Mouse (Mus musculus): Measurements from ENCODE around the gene Retreg1. TPM values are rescaled to one million over a fixed set of nuclear protein-coding genes. Genes with fewer than 3 reads are reported as not detected.
"Not testable (repeated sequence)": the region's sequence is repeated elsewhere in the genome, so short reads cannot be mapped to it uniquely, and the experiment has no call there.

The Retreg1 gene
- total RNA-seq, 2 experiments from 2014 or later: 7.8 to 20.0 TPM

DNA sequence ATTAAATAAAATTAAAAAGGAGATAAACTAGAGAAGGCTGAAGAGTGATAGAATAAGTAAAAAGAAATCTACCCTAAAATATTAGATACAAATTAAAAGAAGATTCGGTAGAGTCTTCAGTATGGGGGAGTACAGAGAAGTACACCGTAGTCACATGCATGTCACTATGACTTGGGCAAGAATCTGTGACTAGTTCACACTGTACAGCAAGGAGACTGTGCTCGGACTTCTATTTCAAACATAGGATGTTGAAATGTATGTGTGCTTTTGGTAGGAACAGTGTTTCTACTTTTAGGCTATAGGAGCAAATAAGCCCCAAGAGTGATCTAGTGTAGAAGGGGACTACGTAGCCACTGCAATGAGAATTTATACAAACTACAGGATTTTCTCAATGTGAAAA, 131.4 kb downstream of the Retreg1 start:
- no peak for ATAC-seq (replicated peaks; ENCODE audit: low FRiP score, poor library complexity, severe bottlenecking)

DNA sequence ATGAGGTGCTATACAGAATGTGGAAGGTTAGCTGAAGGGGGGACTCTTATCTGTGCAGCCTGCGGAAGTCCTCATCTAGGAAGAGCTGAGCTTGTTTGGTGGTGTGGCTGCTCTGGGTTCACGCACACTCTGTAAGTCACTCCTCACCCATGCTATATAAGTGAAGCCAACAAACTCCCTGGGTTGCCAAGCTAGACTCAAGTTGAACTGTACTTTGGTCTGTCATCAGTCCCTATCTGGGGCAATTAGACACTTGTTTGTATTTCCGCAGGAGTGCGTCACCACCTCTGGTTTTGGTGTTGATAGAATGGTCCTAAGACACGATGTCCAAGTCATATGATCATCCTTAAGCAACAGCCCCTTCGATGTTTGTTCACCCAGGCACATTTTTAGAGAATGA, 132.8 kb downstream of the Retreg1 start:
- ATAC-seq (replicated peaks; ENCODE audit: low FRiP score, poor library complexity, severe bottlenecking): no peak

DNA sequence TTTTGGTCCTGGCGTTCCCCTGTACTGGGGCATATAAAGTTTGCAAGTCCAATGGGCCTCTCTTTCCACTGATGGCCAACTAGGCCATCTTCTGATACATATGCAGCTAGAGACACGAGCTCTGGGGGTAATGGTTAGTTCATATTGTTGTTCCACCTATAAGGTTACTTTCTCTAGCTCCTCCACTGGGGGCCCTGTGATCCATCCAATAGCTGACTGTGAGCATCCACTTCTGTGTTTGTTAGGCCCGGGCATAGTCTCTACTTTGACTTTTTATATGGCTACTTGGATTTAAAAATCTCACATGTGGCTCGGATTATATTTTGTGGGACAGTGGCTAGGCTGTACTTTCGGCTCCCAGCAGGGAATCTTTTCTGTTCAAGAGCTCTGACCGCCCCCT, 140.6 kb downstream of the Retreg1 start:
- not testable (repeated sequence) for ATAC-seq (replicated peaks; ENCODE audit: low FRiP score, poor library complexity, severe bottlenecking)

DNA sequence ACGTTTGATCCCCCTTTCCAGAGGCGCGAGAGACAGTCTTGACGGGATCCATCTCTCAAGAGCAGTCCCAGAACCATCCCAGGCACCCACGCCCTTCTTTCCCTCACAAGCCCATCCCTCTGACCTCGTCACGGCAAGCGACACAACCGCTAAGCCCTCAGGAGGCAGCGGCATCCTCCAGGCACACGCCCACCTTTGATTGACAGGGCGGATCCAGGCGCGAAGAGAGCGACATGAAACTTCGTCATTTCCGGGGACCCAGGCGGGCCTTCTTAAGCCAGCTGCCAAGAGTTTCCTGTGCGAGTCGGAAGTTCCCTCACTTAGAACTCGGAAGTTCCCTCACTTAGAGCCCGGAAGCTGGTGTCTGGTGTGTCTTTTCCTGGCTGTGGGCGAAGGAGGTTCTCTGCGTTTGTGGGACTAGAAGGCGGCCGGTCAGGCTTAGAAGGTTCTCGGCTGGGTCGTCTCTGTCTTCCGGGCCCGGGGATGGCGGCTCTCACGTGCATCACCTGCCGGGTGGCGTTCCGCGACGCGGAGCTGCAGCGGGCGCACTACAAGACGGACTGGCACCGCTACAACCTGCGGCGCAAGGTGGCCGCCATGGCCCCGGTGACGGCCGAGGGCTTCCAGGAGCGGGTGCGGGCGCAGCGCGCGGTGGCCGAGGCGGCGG, 141.2 kb downstream of the Retreg1 start, which contains the start of gene Zfp622:
Gene Zfp622, plus strand, starts transcription at position 300 of the 667 bp plus-strand sequence.
- ATAC-seq (replicated peaks; ENCODE audit: low FRiP score, poor library complexity, severe bottlenecking): peak; percentile 99

DNA sequence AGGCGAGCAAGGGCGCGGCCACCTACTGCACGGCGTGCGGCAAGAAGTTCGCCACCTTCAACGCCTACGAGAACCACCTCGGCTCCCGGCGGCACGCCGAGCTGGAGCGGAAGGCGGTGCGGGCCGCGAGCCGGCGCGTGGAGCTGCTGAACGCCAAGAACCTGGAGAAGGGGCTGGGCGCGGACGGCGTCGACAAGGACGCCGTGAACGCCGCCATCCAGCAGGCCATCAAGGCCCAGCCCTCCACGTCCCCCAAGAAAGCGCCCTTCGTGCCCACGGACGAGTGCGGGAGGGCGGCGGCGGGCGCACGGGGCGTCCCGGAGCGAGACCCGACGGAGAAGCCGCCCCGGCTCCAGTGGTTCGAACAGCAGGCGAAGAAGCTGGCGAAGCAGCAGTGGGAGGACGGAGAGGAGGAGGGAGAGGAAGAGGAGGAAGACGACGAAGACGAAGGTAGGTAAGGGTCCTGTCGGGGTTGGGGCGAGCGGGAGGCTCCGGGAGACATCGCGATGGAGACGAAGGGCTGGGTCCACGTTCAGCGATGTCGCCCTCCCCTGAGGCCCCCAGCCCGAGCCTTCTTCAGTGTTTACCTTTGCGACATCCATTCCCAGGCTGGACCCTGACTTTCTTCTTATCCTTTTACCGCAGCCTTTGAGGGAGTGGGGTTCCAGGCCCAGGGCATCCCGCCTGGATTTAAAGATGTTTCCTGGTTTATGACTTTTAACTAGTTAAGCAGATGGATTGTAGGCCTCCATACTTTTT, 141.9 kb downstream of the Retreg1 start:
- ATAC-seq (replicated peaks; ENCODE audit: low FRiP score, poor library complexity, severe bottlenecking): 0 out of 2 replicates have a peak, but pooled peaks have one; percentile 25

DNA sequence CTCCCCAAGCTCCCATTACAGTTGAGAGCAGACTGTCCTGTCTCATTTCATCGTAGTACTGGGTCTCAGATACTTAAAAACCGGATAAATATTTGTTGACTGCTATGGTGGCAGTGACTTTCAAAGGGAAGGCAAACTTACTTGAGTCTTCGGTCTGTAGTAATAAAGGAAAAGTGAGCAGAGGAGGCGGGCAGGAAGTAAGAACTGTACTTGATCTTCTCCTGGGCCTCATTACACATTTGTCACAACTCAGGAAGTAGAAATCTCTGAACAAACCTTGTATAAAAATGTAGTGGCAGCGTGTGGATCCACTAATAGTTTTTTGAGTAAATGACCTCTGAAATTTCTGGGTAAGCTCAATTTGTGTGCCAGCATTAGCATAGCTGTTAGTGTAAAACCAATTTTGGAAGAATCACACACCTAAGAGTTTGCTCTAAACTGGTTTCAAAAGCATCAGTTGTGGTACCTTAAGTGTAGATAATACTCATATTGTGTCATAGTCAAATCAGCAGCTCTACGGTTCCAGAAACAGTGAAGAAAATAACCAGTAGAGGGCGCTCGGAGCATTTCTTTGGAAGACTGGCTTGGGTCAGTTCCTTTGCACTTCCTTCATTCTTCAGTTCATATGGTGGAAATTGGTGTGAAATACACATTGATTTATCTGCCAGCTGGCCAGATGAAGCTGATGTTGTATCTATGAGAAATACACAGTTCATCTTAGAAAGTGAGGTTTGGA, 150.2 kb downstream of the Retreg1 start:
- ATAC-seq (replicated peaks; ENCODE audit: low FRiP score, poor library complexity, severe bottlenecking): peak; percentile 62

DNA sequence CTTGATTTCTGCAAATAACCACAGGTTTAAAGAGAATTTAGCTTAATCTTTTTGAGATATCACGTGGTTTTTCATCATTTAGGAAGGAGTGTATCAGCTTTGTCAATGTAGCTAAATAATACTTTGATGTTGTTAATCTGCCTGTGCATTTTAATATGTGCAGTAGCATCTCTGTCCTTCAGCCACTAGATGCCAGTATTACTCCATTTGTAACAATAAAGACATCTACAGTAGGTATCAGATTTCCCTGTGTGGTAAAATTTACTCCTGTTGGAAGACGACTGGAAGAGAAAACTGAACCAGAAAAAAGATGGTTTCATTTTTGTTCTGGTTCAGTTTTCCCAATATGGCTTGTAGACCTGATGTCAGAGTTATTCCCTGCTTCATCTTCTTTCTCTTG, 152.5 kb downstream of the Retreg1 start:
- ATAC-seq (replicated peaks; ENCODE audit: low FRiP score, poor library complexity, severe bottlenecking): no peak

DNA sequence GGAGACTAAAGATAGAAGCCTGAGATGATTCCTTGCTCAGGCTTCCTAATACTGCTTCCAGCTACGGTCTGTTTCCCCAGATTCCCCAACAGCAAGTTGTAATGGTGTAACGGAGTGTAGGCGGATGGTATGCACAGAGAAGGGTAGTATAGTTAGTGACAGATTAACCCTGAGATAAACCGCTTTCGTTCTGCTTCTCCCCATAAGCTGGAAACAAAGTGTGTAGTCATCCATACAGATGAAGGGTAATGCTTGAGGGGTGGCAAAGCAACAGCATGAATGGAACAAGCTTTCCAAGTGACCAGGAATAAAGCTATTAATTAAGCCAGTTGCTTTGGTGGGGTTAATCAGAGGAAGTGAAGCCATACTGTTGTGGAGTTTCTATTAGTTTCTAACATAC, 156.6 kb downstream of the Retreg1 start:
- not testable (repeated sequence) for ATAC-seq (replicated peaks; ENCODE audit: low FRiP score, poor library complexity, severe bottlenecking)

DNA sequence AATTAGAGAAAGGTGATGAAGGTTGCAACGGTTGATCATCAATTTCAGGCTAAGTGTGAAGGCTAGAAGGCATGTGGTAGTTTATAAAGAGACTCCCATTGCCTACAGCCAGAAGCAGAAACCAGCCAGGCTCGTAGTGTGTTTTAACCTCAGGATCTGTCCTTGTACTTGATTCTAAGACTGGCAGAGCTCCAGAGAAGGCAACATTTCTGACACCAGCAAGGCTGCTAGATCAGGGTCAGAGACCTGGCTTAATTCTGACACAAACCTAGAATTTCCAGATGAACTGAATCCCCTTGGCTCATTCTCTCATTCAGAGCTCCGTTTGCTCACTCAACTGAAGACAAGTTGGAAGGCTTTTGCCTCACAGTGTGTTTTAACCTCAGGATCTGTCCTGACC, 165.6 kb downstream of the Retreg1 start:
- ATAC-seq (replicated peaks; ENCODE audit: low FRiP score, poor library complexity, severe bottlenecking): no peak

DNA sequence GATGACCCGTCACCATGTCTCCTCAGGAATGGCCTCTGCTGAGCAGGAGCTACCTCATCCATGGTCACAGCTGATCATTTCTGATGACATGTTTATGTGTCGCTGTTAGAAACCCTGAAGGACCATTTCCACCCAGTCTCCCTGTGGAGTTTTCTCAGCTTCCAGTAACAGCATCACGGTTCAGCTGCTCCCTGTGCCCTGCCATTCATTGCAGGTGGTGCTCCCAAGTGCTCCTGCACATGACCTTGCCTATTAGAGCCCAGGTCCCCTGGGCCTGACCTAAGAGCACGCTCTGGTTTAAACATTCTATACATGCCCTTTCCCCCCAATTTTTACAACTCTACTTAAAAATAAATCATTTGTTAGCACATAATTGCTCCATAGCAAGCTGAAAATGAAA, 169.9 kb downstream of the Retreg1 start:
- ATAC-seq (replicated peaks; ENCODE audit: low FRiP score, poor library complexity, severe bottlenecking): no peak

DNA sequence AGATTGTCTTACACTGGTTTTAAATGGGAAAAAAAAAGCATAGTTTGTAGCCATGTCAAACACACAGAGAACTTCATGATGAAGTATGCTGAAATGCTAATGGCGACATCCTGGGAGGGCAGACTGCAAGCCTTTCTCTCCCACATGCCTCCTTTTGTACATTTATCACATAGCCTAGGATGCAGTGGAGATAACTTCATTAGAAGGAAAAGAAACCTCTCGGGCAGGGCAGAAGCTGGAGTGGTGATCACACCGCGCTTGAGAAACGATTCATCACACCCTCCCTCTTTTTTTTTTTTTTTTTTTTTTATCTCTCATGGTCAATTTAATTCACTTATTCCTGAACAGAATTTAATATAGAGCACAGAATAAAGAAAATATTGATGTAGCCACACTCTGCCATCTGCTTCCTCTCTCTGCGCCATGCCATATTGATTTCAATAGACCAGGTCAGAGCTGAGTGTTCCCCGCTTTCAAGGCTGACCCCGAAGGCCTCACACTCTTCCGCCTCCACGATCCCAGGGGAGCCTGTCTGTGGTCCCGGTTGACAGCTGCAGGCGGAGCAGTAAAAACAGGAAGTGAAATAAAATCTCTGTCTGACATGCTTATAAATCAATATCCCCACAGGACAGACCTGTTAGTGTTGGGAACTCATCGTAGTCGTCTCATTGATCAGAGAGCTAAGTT, 173.1 kb downstream of the Retreg1 start:
- ATAC-seq (replicated peaks; ENCODE audit: low FRiP score, poor library complexity, severe bottlenecking): no peak

DNA sequence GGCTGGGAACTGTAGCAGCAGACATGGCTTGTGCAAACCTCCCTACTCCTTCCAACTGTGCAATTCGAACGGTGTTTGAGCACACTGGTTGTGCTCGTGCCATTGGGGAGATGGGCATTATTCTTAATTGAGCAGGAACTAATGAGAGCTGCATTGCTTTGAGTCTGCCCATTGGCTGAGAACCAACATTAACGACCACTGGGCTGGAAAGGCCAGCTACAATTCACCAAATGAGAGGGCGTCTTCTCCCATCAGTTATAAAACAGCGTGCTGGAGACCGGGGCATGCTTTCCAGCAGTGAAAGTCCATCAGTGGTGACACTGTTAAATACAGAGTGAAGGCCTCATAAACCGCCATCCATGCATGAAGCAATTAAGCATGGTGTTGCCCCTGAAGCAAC, 178.7 kb downstream of the Retreg1 start:
- ATAC-seq (replicated peaks; ENCODE audit: low FRiP score, poor library complexity, severe bottlenecking): no peak

DNA sequence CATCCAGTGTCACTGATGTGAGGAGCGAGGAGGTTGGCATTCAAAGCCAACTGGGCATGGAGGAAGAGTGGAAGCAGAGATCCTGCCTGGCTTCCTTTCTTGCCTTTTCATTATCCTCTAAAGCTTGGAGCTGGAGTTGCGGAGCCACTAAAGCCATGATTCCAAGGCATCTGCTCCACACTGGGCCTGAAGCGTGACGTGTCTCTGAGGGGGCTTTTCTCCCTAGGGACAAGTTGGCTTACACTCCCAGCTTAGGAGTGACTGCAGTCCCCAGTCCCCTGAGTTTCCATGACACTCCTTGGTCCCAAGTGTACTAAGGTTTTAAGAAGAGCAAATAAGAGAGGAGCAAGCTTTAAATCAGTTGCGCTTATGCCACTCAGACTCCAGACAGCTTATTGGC, 179.7 kb downstream of the Retreg1 start:
- ATAC-seq (replicated peaks; ENCODE audit: low FRiP score, poor library complexity, severe bottlenecking): no peak

Other genes with a start within 250 kb of the Retreg1 start
- 1.7 and 2.1 TPM in 2 replicates for gene Myo10, start 220.7 kb upstream of the Retreg1 start, total RNA-seq (2015; ENCODE audit: low replicate concordance)
- 5.9 and 6.0 TPM in 2 replicates for gene Myo10, start 220.7 kb upstream of the Retreg1 start, total RNA-seq (2017; ENCODE audit: low replicate concordance)
- 15.7 and 27.9 TPM in 2 replicates for gene Zfp622, start 141.2 kb downstream of the Retreg1 start, total RNA-seq (2015; ENCODE audit: low replicate concordance)
- 12.5 and 24.1 TPM in 2 replicates for gene Zfp622, start 141.2 kb downstream of the Retreg1 start, total RNA-seq (2017; ENCODE audit: low replicate concordance)